Mouse (Mus musculus): ENCODE data around the gene Ebna1bp2. TPM values are rescaled to one million over a fixed set of nuclear protein-coding genes. Genes with fewer than 3 reads are reported as not detected.
A peak's percentile ranks its signal among the peaks of the same experiment; 100 is the strongest.

Ebna1bp2 gene
- total and polyA plus RNA-seq, 3 experiments = 41.7 to 127 (median 116) TPM

DNA sequence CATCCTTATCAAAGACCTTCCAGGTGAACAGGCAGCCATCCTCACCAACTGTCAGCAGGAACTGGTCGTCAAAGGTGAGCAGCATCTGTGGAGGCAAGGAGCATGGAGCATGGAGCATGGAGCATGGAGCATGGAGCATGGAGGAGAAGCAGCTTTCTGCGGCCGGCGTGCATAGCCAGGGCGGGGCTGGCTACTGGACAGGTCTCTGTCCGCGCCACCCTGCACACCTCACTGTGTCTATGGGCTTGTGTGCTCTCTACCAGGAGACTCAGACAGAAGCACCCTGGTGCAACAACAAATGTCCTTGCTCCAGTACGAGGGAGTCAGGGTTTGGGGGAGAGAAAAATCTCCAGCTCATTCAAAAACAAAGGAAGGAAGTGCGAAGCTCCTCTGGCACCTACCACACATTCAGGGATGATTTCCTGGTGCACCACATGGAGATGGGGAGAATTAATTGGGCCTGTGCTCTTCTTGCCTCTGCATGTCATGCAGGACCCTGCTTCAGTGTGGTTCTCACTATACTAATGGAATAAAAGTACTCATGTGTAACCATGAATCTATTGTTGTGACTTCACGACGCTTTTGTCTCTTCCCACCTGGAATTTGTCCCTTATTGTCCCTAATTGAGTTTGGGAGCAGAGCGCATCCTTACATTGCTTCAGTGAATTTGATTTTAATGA, 31.4 kb upstream of the Ebna1bp2 start:
- Histone ChIP-seq H3K4me3 (ENCODE audit: low read depth, low read length) (no peak overlapping the region), H3K9me3 (replicated peaks) (no peaks in the 10 kb centered on the region), H3K36me3 (replicated peaks) (no peaks in the 10 kb centered on the region), H3K27me3 (ENCODE audit: insufficient read depth, low read length) (no peaks in the 10 kb centered on the region), H3K4me1 (ENCODE audit: insufficient read depth, low read depth, low read length) (no peaks in the 10 kb centered on the region)
- no peak for TF ChIP-seq POLR2AphosphoS5 (IDR thresholded peaks at IDR 0.05; ENCODE audit: insufficient replicate concordance, low read depth, low read length)
- no peak for TF ChIP-seq CTCF (IDR thresholded peaks at IDR 0.05; ENCODE audit: low read depth, low read length)
- ATAC-seq (ENCODE audit: extremely low read depth, insufficient number of reproducible peaks, low FRiP score, poor library complexity, severe bottlenecking) (no peak), DNase-seq (ENCODE audit: low spot score) (no peak)

DNA sequence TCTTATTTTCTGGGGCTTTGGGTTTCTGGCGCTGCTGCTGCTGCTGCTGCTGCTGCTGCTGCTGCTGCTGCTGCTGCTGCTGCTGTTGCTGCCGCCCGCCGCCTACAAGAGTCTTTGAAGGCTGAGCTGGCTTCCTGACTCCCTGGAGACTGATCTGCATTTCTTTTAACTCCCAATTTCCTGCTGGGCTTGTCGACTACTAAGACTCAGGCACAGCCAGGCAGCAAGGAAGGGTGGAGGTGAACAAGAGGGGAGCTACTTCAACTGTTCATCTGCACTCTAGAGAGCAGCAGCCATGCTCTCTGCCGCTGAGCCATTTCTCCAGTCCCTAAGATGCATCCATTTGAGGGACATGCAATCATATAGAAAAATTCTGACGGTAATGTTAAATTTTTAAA, 30.9 kb upstream of the Ebna1bp2 start:
- no peak for DNase-seq (ENCODE audit: low spot score)
- H3K27me3 ChIP-seq (ENCODE audit: insufficient read depth, low read length) = no peaks in the 10 kb centered on the region
- no peak overlapping the region for H3K4me3 ChIP-seq (ENCODE audit: low read depth, low read length)
- H3K9me3 ChIP-seq (replicated peaks) = no peaks in the 10 kb centered on the region
- no peaks in the 10 kb centered on the region for H3K4me1 ChIP-seq (ENCODE audit: insufficient read depth, low read depth, low read length)
- TF ChIP-seq TAL1 (conservative IDR thresholded peaks at IDR 0.05; ENCODE audit: low read depth, low read length) (no peak), GATA2 (IDR thresholded peaks at IDR 0.05; ENCODE audit: borderline replicate concordance, low read depth, low read length) (no peak), GATA1 (IDR thresholded peaks at IDR 0.05; ENCODE audit: borderline replicate concordance, low read length) (no peak), POLR2AphosphoS5 (IDR thresholded peaks at IDR 0.05; ENCODE audit: insufficient replicate concordance, low read depth, low read length) (no peak), CTCF (IDR thresholded peaks at IDR 0.05; ENCODE audit: low read depth, low read length) (no peak)
- no peak for ATAC-seq (ENCODE audit: extremely low read depth, insufficient number of reproducible peaks, low FRiP score, poor library complexity, severe bottlenecking)
- no peaks in the 10 kb centered on the region for H3K36me3 ChIP-seq (replicated peaks)

DNA sequence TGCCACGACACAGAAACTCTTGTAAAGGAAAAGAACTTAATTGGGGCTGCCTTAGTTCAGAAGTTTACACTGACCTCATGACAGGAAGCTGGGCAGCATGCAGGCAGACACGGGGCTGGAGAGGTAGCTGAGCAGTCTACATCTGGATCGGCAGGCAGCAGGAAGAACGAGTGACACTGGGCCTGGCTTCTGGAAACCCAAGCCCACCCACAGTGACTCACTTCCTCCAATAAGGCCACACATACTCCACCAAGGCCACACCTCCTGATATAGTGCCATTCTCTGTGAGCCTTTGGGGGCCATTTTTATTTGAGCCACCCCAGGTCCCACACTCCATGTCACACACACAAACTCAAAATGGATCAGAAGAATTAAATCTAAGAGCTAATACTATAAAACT, 16.5 kb upstream of the Ebna1bp2 start:
- no peak for DNase-seq (ENCODE audit: low spot score)
- Histone ChIP-seq H3K9me3 (replicated peaks) (0 out of 2 replicates have a peak, but pooled peaks cover 2% of the 10 kb centered on the region), H3K27me3 (ENCODE audit: insufficient read depth, low read length) (peaks cover 20% of the 10 kb centered on the region), H3K36me3 (replicated peaks) (no peaks in the 10 kb centered on the region), H3K4me3 (ENCODE audit: low read depth, low read length) (no peak overlapping the region), H3K4me1 (ENCODE audit: insufficient read depth, low read depth, low read length) (no peaks in the 10 kb centered on the region)
- ATAC-seq (ENCODE audit: extremely low read depth, insufficient number of reproducible peaks, low FRiP score, poor library complexity, severe bottlenecking) = no peak
- no peak for TF ChIP-seq POLR2AphosphoS5 (IDR thresholded peaks at IDR 0.05; ENCODE audit: insufficient replicate concordance, low read depth, low read length)

DNA sequence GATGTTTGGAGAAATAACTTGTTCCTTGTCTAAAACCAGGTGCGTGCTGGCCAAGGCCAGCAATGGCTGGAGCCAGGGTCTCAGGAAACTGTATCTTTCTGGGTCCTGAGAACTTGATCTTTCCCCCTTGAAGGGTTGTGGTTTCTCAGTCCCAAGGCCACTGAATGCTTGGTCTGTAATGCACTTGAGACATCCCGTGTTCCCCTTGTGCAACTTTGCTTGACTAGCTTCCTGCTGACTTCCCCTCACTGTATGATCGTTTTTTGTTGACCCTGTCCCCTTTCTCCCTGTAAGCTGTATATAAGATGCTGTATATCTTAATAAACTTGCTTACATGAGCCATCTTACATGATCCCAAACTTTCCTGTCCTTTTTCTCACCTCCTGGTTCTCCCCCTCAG, 10.8 kb upstream of the Ebna1bp2 start:
- Histone ChIP-seq H3K4me1 (ENCODE audit: insufficient read depth, low read depth, low read length) (no peaks in the 10 kb centered on the region), H3K27me3 (ENCODE audit: insufficient read depth, low read length) (peaks cover 51% of the 10 kb centered on the region), H3K9me3 (replicated peaks) (no peaks in the 10 kb centered on the region), H3K4me3 (ENCODE audit: low read depth, low read length) (no peak overlapping the region), H3K36me3 (replicated peaks) (no peaks in the 10 kb centered on the region)
- ATAC-seq (ENCODE audit: extremely low read depth, insufficient number of reproducible peaks, low FRiP score, poor library complexity, severe bottlenecking) = no peak
- no peak for DNase-seq (ENCODE audit: low spot score)
- TF ChIP-seq POLR2AphosphoS5 (IDR thresholded peaks at IDR 0.05; ENCODE audit: insufficient replicate concordance, low read depth, low read length) = no peak
- no peak for TF ChIP-seq CTCF (IDR thresholded peaks at IDR 0.05; ENCODE audit: low read depth, low read length)
- no peak for TF ChIP-seq GATA2 (IDR thresholded peaks at IDR 0.05; ENCODE audit: borderline replicate concordance, low read depth, low read length)
- no peak for TF ChIP-seq TAL1 (conservative IDR thresholded peaks at IDR 0.05; ENCODE audit: low read depth, low read length)
- no peak for TF ChIP-seq GATA1 (IDR thresholded peaks at IDR 0.05; ENCODE audit: borderline replicate concordance, low read length)

DNA sequence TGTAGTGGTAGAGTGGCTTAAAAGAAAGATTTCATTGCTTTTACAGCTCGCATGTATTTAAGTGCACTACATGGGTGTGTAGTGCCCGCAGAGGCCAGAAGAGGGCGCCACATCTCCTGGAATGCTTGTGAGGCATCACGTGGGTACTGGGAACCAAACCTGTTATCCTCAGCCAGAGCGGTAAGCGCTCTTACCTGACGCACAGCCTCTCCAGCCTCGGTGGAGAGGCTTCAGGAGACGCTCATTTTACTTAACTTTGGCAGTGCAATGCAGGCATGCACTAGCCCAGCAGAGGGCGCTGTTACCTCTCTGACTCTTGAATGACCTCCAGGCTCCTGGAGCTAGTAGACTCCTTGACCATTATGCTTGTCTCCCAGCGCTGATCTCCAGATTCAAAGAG, 8.0 kb upstream of the Ebna1bp2 start:
- no peak for ATAC-seq (ENCODE audit: extremely low read depth, insufficient number of reproducible peaks, low FRiP score, poor library complexity, severe bottlenecking)
- Histone ChIP-seq H3K27me3 (ENCODE audit: insufficient read depth, low read length) (peaks cover 57% of the 10 kb centered on the region), H3K36me3 (replicated peaks) (no peaks in the 10 kb centered on the region), H3K9me3 (replicated peaks) (peaks cover 5% of the 10 kb centered on the region), H3K4me1 (ENCODE audit: insufficient read depth, low read depth, low read length) (no peaks in the 10 kb centered on the region), H3K4me3 (ENCODE audit: low read depth, low read length) (no peak overlapping the region)
- DNase-seq (ENCODE audit: low spot score) = no peak
- peak; percentile 70 for TF ChIP-seq CTCF (IDR thresholded peaks at IDR 0.05; ENCODE audit: low read depth, low read length)
- no peak for TF ChIP-seq GATA2 (IDR thresholded peaks at IDR 0.05; ENCODE audit: borderline replicate concordance, low read depth, low read length)
- TF ChIP-seq GATA1 (IDR thresholded peaks at IDR 0.05; ENCODE audit: borderline replicate concordance, low read length) = no peak
- no peak for TF ChIP-seq POLR2AphosphoS5 (IDR thresholded peaks at IDR 0.05; ENCODE audit: insufficient replicate concordance, low read depth, low read length)
- TF ChIP-seq TAL1 (conservative IDR thresholded peaks at IDR 0.05; ENCODE audit: low read depth, low read length) = no peak

DNA sequence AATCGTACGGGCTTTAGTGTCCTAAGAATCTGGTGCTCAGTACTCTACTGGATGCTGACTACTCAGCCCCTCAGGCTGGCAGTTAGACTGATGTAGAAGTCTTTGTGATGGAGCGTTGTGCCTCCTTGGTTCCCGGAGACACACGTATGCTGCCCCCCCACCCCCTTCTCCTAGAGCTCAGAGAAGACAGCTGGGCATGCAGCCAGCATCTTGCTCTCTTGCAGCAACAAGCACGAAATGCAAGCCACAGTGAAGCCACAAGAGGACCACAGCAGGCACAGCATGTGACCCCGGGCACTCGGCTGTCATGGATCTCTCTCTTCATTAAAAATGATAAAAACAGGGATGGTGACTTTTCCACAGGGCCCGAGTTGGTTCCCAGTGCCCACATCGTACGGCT, 5.2 kb upstream of the Ebna1bp2 start:
- no peak for DNase-seq (ENCODE audit: low spot score)
- TF ChIP-seq CTCF (IDR thresholded peaks at IDR 0.05; ENCODE audit: low read depth, low read length) (no peak), GATA1 (IDR thresholded peaks at IDR 0.05; ENCODE audit: borderline replicate concordance, low read length) (no peak), TAL1 (conservative IDR thresholded peaks at IDR 0.05; ENCODE audit: low read depth, low read length) (no peak), POLR2AphosphoS5 (IDR thresholded peaks at IDR 0.05; ENCODE audit: insufficient replicate concordance, low read depth, low read length) (no peak), GATA2 (IDR thresholded peaks at IDR 0.05; ENCODE audit: borderline replicate concordance, low read depth, low read length) (no peak)
- Histone ChIP-seq H3K36me3 (replicated peaks) (no peaks in the 10 kb centered on the region), H3K9me3 (replicated peaks) (peaks cover 5% of the 10 kb centered on the region), H3K4me1 (ENCODE audit: insufficient read depth, low read depth, low read length) (no peaks in the 10 kb centered on the region; the same call in 1 of the 2 replicates), H3K27me3 (ENCODE audit: insufficient read depth, low read length) (peaks cover 51% of the 10 kb centered on the region), H3K4me3 (ENCODE audit: low read depth, low read length) (no peak overlapping the region)
- no peak for ATAC-seq (ENCODE audit: extremely low read depth, insufficient number of reproducible peaks, low FRiP score, poor library complexity, severe bottlenecking)

DNA sequence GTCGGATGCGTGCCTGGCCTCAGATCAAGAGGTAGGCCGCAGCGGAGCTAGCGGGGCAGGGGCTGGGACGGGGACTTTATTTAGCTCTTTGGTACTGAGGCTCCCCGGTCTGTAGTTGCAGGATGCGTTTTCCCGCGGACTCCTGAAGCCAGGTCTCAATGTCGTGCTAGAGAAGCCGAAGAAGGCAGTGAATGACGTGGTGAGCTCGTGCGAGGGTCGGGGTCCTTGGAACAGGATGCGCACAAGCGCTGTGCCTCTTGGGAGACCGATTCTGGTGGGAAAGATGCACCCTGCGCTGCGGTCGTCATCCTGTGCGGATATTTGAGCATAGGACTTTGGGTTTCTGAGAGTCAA, 345 bp downstream of the Ebna1bp2 start:
- no peak for TF ChIP-seq TAL1 (conservative IDR thresholded peaks at IDR 0.05; ENCODE audit: low read depth, low read length)
- no peak for TF ChIP-seq GATA1 (IDR thresholded peaks at IDR 0.05; ENCODE audit: borderline replicate concordance, low read length)
- TF ChIP-seq GATA2 (IDR thresholded peaks at IDR 0.05; ENCODE audit: borderline replicate concordance, low read depth, low read length) = no peak
- no peak for TF ChIP-seq POLR2AphosphoS5 (IDR thresholded peaks at IDR 0.05; ENCODE audit: insufficient replicate concordance, low read depth, low read length)
- TF ChIP-seq CTCF (IDR thresholded peaks at IDR 0.05; ENCODE audit: low read depth, low read length) = no peak
- H3K4me3 ChIP-seq (ENCODE audit: low read depth, low read length) = peak overlapping the region; percentile 85
- peaks cover 39% of the 10 kb centered on the region for H3K36me3 ChIP-seq (replicated peaks)
- H3K27me3 ChIP-seq (ENCODE audit: insufficient read depth, low read length) = peaks cover 11% of the 10 kb centered on the region
- peaks cover 30% of the 10 kb centered on the region for H3K4me1 ChIP-seq (ENCODE audit: insufficient read depth, low read depth, low read length)
- H3K9me3 ChIP-seq (replicated peaks) = peaks cover 5% of the 10 kb centered on the region
- DNase-seq (ENCODE audit: low spot score) = peak; percentile 12
- no peak for ATAC-seq (ENCODE audit: extremely low read depth, insufficient number of reproducible peaks, low FRiP score, poor library complexity, severe bottlenecking)
